Mouse (Mus musculus) kidney, embryonic 14.5 days (tissue): Measurements from ENCODE around the gene Ddx21. TPM values are rescaled to one million over a fixed set of nuclear protein-coding genes. Genes with fewer than 3 reads are reported as not detected.

Source experiments
- ATAC-seq: fragments of 200-750 bp; cut with Nextera tagmentation; 2 replicates; pipeline ENCODE4 v1.8.0; 2017; ENCODE audit warnings: moderate number of reproducible peaks, mild to moderate bottlenecking, moderate TSS enrichment, moderate library complexity; ENCODE audit not compliant: low FRiP score, low TSS enrichment
- H3K27ac ChIP-seq: fragments of 300-500 bp; sonication (generic); 2 replicates; pipeline ENCODE4 v1.5.1; 2014; ENCODE audit warnings: low read depth, mild to moderate bottlenecking, low read length, moderate library complexity, mixed read lengths
- H3K27me3 ChIP-seq: fragments of 300-500 bp; sonication (generic); 2 replicates; pipeline ENCODE4 v1.6.1; 2014; ENCODE audit warnings: mild to moderate bottlenecking, low read length; ENCODE audit not compliant: control insufficient read depth, insufficient read depth
- H3K36me3 ChIP-seq: fragments of 300-500 bp; sonication (generic); 2 replicates; pipeline ENCODE4 v1.6.1; 2014; ENCODE audit warnings: low read length, mixed read lengths; ENCODE audit not compliant: control insufficient read depth, insufficient read depth
- H3K4me1 ChIP-seq: fragments of 300-500 bp; sonication (generic); 2 replicates; pipeline ENCODE4 v1.6.1; 2014; ENCODE audit warnings: low read length, mixed read lengths; ENCODE audit not compliant: control insufficient read depth, insufficient read depth
- H3K4me2 ChIP-seq: fragments of 300-500 bp; sonication (generic); replicated peaks from 2 replicates; pipeline ENCODE4 v1.6.1; 2014; ENCODE audit warnings: low read depth, mild to moderate bottlenecking, low read length
- H3K4me3 ChIP-seq: fragments of 300-500 bp; sonication (generic); 2 replicates; pipeline ENCODE4 v1.5.1; 2014; ENCODE audit warnings: mild to moderate bottlenecking, low read length
- H3K9ac ChIP-seq: fragments of 300-500 bp; sonication (generic); 2 replicates; pipeline ENCODE4 v1.6.1; 2014; ENCODE audit warnings: low read depth, mild to moderate bottlenecking, low read length, moderate library complexity
- H3K9me3 ChIP-seq: fragments of 300-500 bp; sonication (generic); 2 replicates; pipeline ENCODE4 v1.6.1; 2016; ENCODE audit warnings: low read length; ENCODE audit not compliant: control insufficient read depth
- WGBS: fragments of 180-500 bp; shearing (Covaris S2); extraction: QIAGEN DNeasy Blood & Tissue Kit; methylation state at CpG from one replicate; pipeline ENCODE4 v1.1.7; 2014; 5-methylcytosine and 5-hydroxymethylcytosine counted together
- polyA plus RNA-seq: library from polyadenylated mRNA; unstranded; fragments of >200 nt; fragmentation: Nextera tagmentation; extraction: Ambion mirVana; gene quantifications from 2 replicates; pipeline ENCODE4 v1.2.1, GENCODE M21; 2014

Gene Ddx21
- 23.4 and 36.3 TPM in 2 replicates for polyA plus RNA-seq

- 6% methylated on average over 53 of the region's 53 CpGs for WGBS
- peak within 1 kb of the TSS; percentile 80 for H3K9ac ChIP-seq
Observed at GRCm38 (mm10) chr10:62602177-62603040, at the start of gene Ddx21. TSS of gene Ddx21 (minus strand) at chr10:62602281.

GRCm38 (mm10) chr10:62650881-62651810, 49.1 kb upstream of the Ddx21 start, which contains the start of gene Ddx50:
TSS of gene Ddx50 (minus strand) at chr10:62651218.
- peak within 1 kb of the TSS; percentile 95 for H3K27ac ChIP-seq
- H3K4me2 ChIP-seq, result peak within 1 kb of the TSS; percentile 84
- H3K27me3 ChIP-seq, result no peaks in the 10 kb centered on the region
- H3K36me3 ChIP-seq, result peaks cover 11% of the 10 kb centered on the region; the same call in 1 of the 2 replicates
- no peaks in the 10 kb centered on the region for H3K9me3 ChIP-seq
- peak within 1 kb of the TSS; percentile 98 for H3K4me3 ChIP-seq
- peak; percentile 100 for ATAC-seq
- WGBS, result under 1% methylated on average over 88 of the region's 89 CpGs
- peak within 1 kb of the TSS; percentile 93 for H3K9ac ChIP-seq
- H3K4me1 ChIP-seq, result peaks cover 6% of the 10 kb centered on the region

More at GRCm38 (mm10) chr10:62602177-62603040, at the start of gene Ddx21:
- Histone ChIP-seq H3K27me3 (no peaks in the 10 kb centered on the region), H3K4me2 (peak within 1 kb of the TSS; percentile 93), H3K4me3 (peak within 1 kb of the TSS; percentile 98), H3K9me3 (no peaks in the 10 kb centered on the region), H3K27ac (peak within 1 kb of the TSS; percentile 78; the same call in 1 of the 2 replicates), H3K4me1 (no peaks in the 10 kb centered on the region; the same call in 1 of the 2 replicates), H3K36me3 (peaks cover 14% of the 10 kb centered on the region)
- peak; percentile 98 for ATAC-seq

GRCm38 (mm10) chr10:62650358-62650782, 48.3 kb upstream of the Ddx21 start:
- peak overlapping the region; percentile 95 for H3K27ac ChIP-seq
- WGBS, result under 1% methylated on average over 17 of the region's 17 CpGs
- H3K9me3 ChIP-seq, result no peaks in the 10 kb centered on the region
- peaks cover 6% of the 10 kb centered on the region for H3K4me1 ChIP-seq
- peaks cover 18% of the 10 kb centered on the region; the same call in 1 of the 2 replicates for H3K36me3 ChIP-seq
- peak overlapping the region; percentile 93 for H3K9ac ChIP-seq
- H3K4me3 ChIP-seq, result peak overlapping the region; percentile 98
- H3K4me2 ChIP-seq, result peak overlapping the region; percentile 84
- ATAC-seq, result no peak
- H3K27me3 ChIP-seq, result no peaks in the 10 kb centered on the region

GRCm38 (mm10) chr10:62604161-62604560, 2.1 kb upstream of the Ddx21 start:
- Histone ChIP-seq H3K9me3 (no peaks in the 10 kb centered on the region), H3K4me1 (no peaks in the 10 kb centered on the region; the same call in 1 of the 2 replicates), H3K4me2 (no peak overlapping the region), H3K9ac (no peak overlapping the region), H3K36me3 (no peaks in the 10 kb centered on the region), H3K4me3 (no peak overlapping the region), H3K27ac (no peak overlapping the region), H3K27me3 (no peaks in the 10 kb centered on the region)
- no peak for ATAC-seq
- WGBS, result 89% methylated on average over 3 of the region's 3 CpGs

GRCm38 (mm10) chr10:62603233-62604030, 1.4 kb upstream of the Ddx21 start:
- no peaks in the 10 kb centered on the region for H3K9me3 ChIP-seq
- H3K27ac ChIP-seq, result no peak overlapping the region
- H3K4me2 ChIP-seq, result no peak overlapping the region
- H3K36me3 ChIP-seq, result peaks cover 4% of the 10 kb centered on the region
- no peaks in the 10 kb centered on the region; the same call in 1 of the 2 replicates for H3K4me1 ChIP-seq
- no peak overlapping the region for H3K9ac ChIP-seq
- H3K4me3 ChIP-seq, result no peak overlapping the region
- ATAC-seq, result no peak
- 89% methylated on average over 12 of the region's 12 CpGs for WGBS
- H3K27me3 ChIP-seq, result no peaks in the 10 kb centered on the region

GRCm38 (mm10) chr10:62601833-62602176, 276 bp downstream of the Ddx21 start:
- H3K27ac ChIP-seq, result peak overlapping the region; percentile 78; the same call in 1 of the 2 replicates
- H3K4me1 ChIP-seq, result no peaks in the 10 kb centered on the region; the same call in 1 of the 2 replicates
- peak overlapping the region; percentile 80 for H3K9ac ChIP-seq
- peaks cover 20% of the 10 kb centered on the region for H3K36me3 ChIP-seq
- peak overlapping the region; percentile 93 for H3K4me2 ChIP-seq
- peak overlapping the region; percentile 98 for H3K4me3 ChIP-seq
- ATAC-seq, result peak; percentile 80
- H3K27me3 ChIP-seq, result no peaks in the 10 kb centered on the region
- WGBS, result under 1% methylated on average over 23 of the region's 23 CpGs
- H3K9me3 ChIP-seq, result no peaks in the 10 kb centered on the region

GRCm38 (mm10) chr10:62601053-62601791, 859 bp downstream of the Ddx21 start:
- peak overlapping the region; percentile 93 for H3K4me2 ChIP-seq
- no peaks in the 10 kb centered on the region for H3K27me3 ChIP-seq
- 11% methylated on average over 20 of the region's 20 CpGs for WGBS
- ATAC-seq, result no peak
- peaks cover 23% of the 10 kb centered on the region for H3K36me3 ChIP-seq
- H3K4me1 ChIP-seq, result no peaks in the 10 kb centered on the region; the same call in 1 of the 2 replicates
- peak overlapping the region; percentile 98 for H3K4me3 ChIP-seq
- H3K9me3 ChIP-seq, result no peaks in the 10 kb centered on the region
- peak overlapping the region; percentile 80 for H3K9ac ChIP-seq
- no peak overlapping the region; the same call in 1 of the 2 replicates for H3K27ac ChIP-seq
